Mouse (Mus musculus): ENCODE measurements at regions not wholly inside any gene's neighbourhood (a gene's known extent, or its start where the extent isn't known, plus 50 kb on each side); places are given as distances from the start of the nearest gene placed in this dataset.

- no peak for DNase-seq (ENCODE audit: low spot score)
Measured at GRCm38 (mm10) chr2:114993419-114993818, 338.7 kb upstream of the Dph6 start.

DNA sequence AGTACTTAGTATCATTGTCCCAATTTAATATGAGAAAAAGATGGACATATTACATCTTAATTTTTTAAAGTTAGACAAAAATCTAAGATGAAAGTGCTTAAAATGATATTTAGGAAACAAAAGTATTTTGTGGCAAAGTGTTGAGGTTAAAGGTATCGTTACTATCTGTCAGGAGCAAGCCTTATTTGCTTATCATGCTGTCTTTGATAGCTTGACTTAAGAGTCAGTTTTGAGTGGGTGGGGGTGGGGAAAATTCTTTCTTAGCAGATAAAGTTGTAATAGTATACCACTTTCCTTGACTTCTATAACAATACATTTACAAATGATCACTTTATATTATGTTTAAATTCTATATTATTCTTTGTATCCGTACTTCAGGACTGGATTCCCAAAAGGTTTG is 339.1 kb upstream of the Dph6 start:
- no peak for DNase-seq (ENCODE audit: low spot score)

DNA sequence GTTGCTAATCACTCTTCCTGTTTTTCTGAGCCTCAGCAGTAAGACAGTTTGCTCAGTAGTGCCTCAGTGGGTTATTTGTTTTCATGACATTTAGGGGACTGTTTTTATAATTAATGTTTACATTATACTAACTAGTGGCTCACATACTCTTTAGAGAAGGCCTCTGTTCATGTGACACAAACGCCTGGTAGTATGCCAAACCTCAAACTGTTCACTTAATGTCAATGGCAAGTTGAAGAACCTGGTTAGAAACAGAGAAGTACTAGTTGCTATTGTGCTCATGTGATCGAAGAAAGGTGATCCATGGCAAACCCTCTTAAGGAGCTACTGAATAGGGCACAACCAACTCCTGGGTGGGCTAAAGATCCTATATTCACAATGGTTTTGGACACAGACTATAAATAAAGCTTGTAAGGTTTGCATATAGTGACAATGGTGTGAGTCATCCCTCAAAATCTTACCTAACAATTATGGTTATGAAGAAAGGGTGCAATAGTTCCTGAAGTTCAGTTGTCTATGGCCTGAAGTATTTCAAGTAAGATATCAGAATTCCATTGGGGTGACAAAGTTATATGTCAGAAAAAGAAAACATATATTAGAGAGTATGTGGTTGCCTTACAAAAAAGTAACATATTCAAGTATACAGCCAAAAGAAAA is 340.1 kb upstream of the Dph6 start:
- DNase-seq (ENCODE audit: low spot score): no peak

GRCm38 (mm10) chr2:115013916-115014315 is 359.2 kb upstream of the Dph6 start:
- no peak for DNase-seq (ENCODE audit: low spot score)

DNA sequence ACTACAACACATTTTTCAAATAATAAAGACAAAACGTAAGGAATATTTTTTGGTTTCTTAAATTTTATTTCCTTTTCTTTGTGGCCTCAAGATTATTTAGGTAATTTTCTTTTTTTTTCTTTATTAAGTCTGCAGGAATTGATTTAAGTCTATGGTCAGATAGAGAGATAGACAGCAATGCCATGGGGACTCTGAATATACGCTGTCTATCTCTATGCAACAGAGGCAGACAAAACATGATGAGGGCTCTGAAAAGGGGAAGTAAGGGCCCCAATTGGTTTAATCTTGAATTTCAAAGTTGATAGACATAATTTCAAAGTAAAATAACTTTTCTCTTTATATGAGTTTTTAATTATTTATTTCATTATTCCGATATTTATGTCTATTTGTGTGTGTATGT is 372.0 kb upstream of the Dph6 start:
- DNase-seq (ENCODE audit: low spot score): no peak

- DNase-seq (ENCODE audit: low spot score): no peak
Measured at GRCm38 (mm10) chr2:115031134-115031533, 376.4 kb upstream of the Dph6 start.

GRCm38 (mm10) chr2:115036205-115036604 is 381.4 kb upstream of the Dph6 start:
- peak; percentile 5 for DNase-seq (ENCODE audit: low spot score)

DNA sequence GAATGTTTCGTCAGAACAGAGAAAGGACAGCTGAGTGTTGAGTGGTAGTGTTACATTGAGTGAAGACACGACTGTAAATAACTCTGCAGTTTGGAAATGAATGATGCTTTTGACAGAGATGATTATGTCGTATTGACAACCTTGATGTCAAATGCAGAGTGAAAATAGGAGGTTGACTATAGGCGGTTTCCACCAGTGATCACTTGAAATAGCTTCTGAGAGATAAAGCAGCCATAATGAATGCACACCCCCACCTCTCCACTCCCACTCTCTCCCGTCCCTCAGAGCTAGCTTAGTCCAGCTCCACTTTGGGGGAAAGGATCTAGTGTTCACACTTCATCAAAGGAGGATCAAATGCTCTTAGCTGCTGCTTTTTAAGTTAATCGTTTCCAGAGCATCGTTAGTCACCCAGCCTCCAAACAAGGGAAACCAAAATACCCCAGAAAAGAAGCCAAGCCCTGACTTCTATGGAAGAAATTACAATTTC is 387.6 kb upstream of the Dph6 start:
- no peak for DNase-seq (ENCODE audit: low spot score)

- DNase-seq (ENCODE audit: low spot score): no peak
Measured at GRCm38 (mm10) chr2:115056327-115057070, 401.7 kb upstream of the Dph6 start.

GRCm38 (mm10) chr2:115057200-115057599 is 402.4 kb upstream of the Dph6 start:
- DNase-seq (ENCODE audit: low spot score): no peak

- DNase-seq (ENCODE audit: low spot score): no peak
Measured at GRCm38 (mm10) chr2:115067489-115068163, 412.9 kb upstream of the Dph6 start.

- no peak for DNase-seq (ENCODE audit: low spot score)
Measured at GRCm38 (mm10) chr2:115069704-115070103, 414.9 kb upstream of the Dph6 start.

DNA sequence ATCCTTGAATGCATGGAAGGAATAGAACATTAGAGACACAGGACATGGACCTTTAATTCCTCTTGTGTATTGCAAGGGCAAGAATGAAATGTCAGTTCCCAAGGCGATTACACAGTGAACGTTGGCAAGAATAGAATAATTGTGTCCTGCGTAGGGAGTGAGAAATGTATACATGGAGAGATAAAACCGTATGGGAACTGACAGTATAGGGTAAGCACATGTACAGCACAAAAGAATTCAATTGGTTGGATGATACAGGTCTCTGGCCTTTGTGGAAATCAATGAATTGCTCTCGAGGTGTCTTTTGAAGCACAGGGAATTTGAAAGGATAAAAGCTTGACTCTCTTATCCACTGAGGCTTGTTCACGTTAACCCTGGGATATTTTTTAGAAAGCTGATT is 415.4 kb upstream of the Dph6 start:
- no peak for DNase-seq (ENCODE audit: low spot score)

- peak; percentile 36 for DNase-seq (ENCODE audit: low spot score)
Measured at GRCm38 (mm10) chr2:115070666-115071065, 415.9 kb upstream of the Dph6 start.

GRCm38 (mm10) chr2:115081563-115082291 is 427.0 kb upstream of the Dph6 start:
- no peak for DNase-seq (ENCODE audit: low spot score)

DNA sequence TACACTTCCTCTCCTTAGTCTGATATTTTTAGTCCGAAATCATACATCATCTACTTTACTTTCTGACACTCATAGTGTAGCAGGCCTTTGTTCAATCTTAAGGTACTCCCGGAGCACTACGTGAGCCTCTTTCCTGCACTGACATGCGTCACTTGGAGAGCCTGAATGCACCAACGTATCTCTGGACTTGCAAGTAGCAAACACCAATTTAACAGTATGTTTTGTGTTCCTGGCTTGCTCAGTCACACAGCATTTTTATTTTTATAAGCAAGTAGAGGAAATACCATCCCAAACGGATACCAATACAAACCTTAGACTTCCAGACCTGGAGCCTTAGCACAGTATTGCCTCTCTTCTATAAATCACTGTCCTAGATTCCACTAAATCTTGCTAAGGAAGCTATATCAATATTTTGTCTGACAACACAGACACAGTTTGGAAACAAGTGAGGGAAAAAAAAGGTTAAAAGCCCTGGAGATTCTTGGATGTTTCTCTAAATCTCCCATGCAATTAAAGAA is 427.6 kb upstream of the Dph6 start:
- no peak for DNase-seq (ENCODE audit: low spot score)

GRCm38 (mm10) chr2:115088421-115089120 is 433.8 kb upstream of the Dph6 start:
- no peak for DNase-seq (ENCODE audit: low spot score)

DNA sequence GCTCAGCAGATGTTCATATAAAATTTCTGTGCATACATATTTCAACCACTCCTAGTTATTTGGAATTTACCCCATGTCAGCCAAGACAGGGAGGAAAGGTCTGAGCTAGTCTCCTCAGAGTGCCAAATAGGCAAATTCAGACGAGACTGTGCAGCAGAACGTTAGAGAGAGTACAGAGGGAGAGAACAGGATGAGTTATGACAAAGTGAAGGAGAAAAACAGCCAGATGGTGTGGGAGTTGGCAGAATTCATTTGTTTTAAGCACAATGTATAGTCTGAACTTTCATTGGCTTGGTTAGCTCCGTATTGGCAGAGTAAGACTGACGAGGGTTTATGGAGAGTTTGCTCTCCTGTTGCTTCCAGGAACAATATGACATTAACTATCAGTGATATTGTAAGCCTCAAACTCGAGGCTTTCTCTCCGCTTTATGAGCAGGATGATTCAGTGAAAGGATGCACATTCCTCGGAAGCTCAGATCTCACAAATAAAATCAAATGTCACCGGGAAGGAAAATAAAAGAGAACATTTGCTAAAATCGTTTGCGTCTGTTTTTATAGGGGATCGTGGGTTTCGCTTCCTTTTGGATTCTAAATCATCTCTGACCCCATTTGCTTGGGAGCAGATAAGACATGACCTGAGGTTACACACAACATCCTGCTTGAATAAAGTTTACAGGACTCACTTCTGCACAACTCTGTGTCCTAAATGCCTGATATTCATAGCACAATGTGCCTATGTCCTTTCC is 435.8 kb upstream of the Dph6 start:
- no peak for DNase-seq (ENCODE audit: low spot score)

- no peak for DNase-seq (ENCODE audit: low spot score)
Measured at GRCm38 (mm10) chr2:115095351-115095750, 440.6 kb upstream of the Dph6 start.

GRCm38 (mm10) chr2:115101501-115101900 is 446.7 kb upstream of the Dph6 start:
- no peak for DNase-seq (ENCODE audit: low spot score)

Data from layer of hippocampus, adult 11-12 months (tissue).